ENCODE assay signal across 8 mouse cellular contexts in the genomic region with DNA sequence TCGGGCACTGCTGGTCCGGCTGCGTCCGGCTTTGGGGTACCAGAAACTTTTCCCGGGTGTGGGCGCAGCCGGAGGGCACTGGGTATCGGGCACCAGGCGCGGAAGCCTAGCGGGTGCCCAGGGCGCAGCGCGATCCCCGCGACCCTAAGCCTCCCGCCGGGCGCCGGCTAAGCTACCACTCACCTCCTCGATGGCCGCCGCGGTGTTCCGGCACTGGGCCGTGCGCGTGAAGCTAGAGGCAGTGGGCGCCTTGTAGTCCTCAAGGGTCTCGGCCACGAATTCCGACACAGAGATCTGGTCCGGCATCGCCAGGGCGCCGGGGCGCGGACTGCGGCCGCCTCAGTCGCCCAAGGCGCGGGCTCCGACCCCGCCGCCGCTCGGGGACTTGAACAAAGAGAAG.
DNase-seq lines count a peak whose midpoint lies in the region; ATAC-seq and TF ChIP-seq lines count a peak whose summit lies in the region.
"Not testable (repeated sequence)": the region's sequence is repeated elsewhere in the genome, so short reads cannot be mapped to it uniquely, and the experiment has no call there.

No protein-coding gene starts in this region.

- not testable (repeated sequence) for H3K27ac ChIP-seq in forebrain, embryonic 11.5 days (ENCODE audit: low read depth, low read length); heart, embryonic 14.5 days (replicated peaks in 1 of 2; ENCODE audit: control insufficient read depth in 1 of 2, insufficient read depth in 1 of 2, low read depth in 2 of 2, low read length in 2 of 2); hindbrain, postnatal 0 days; liver, embryonic 16.5 days (ENCODE audit: low read length); midbrain, embryonic 16.5 days (ENCODE audit: low read length); stomach, embryonic 16.5 days (ENCODE audit: low read length)
- H3K27ac ChIP-seq in limb, embryonic 10.5 days: peak overlapping the region; percentile 82

- DNase-seq in embryo, embryonic 10 days (ENCODE audit: low spot score): peak; percentile 8
- peak; percentile 49 for DNase-seq in forebrain, embryonic 11.5 days (ENCODE audit: low spot score)
- DNase-seq in hindbrain, postnatal 0 days (ENCODE audit: low spot score): peak; percentile 1
- DNase-seq in limb, embryonic 10.5 days (ENCODE audit: low spot score): peak; percentile 41

- H3K27me3 ChIP-seq in forebrain, embryonic 11.5 days (ENCODE audit: control insufficient read depth, insufficient read depth, low read length); heart, embryonic 14.5 days (ENCODE audit: control insufficient read depth, insufficient read depth, low read length); hindbrain, postnatal 0 days (ENCODE audit: insufficient read depth, low read length); limb, embryonic 10.5 days (ENCODE audit: low read depth, poor library complexity, severe bottlenecking); liver, embryonic 16.5 days (ENCODE audit: control insufficient read depth, insufficient read depth, low read depth, low read length); midbrain, embryonic 16.5 days (ENCODE audit: control insufficient read depth, insufficient read depth, low read depth, low read length); stomach, embryonic 16.5 days (ENCODE audit: control insufficient read depth, insufficient read depth, low read length): not testable (repeated sequence)

- H3K4me2 ChIP-seq in forebrain, embryonic 11.5 days (ENCODE audit: low read depth, low read length, severe bottlenecking): 0 out of 2 replicates have a peak overlapping the region, but pooled peaks have one; percentile 27
- peak overlapping the region; percentile 48 for H3K4me2 ChIP-seq in heart, embryonic 14.5 days (ENCODE audit: low read length)
- peak overlapping the region; percentile 10; the same call in 1 of the 2 replicates for H3K4me2 ChIP-seq in hindbrain, postnatal 0 days (ENCODE audit: low read depth, low read length)
- not testable (repeated sequence) for H3K4me2 ChIP-seq in liver, embryonic 16.5 days (ENCODE audit: low read depth, low read length)
- H3K4me2 ChIP-seq in midbrain, embryonic 16.5 days (ENCODE audit: low read length): 0 out of 2 replicates have a peak overlapping the region, but pooled peaks have one; percentile 6
- H3K4me2 ChIP-seq in stomach, embryonic 16.5 days (ENCODE audit: low read depth, low read length): peak overlapping the region; percentile 31

- not testable (repeated sequence) for ATAC-seq in forebrain, embryonic 11.5 days (replicated peaks; ENCODE audit: low FRiP score); heart, embryonic 14.5 days (ENCODE audit: insufficient number of reproducible peaks, insufficient read depth, low FRiP score, low read depth); hindbrain, postnatal 0 days; liver, embryonic 16.5 days (ENCODE audit: low read depth); midbrain, embryonic 16.5 days; stomach, embryonic 16.5 days (ENCODE audit: insufficient read depth, low FRiP score)

- H3K9me3 ChIP-seq in forebrain, embryonic 11.5 days (ENCODE audit: control insufficient read depth, low read length); heart, embryonic 14.5 days (ENCODE audit: control insufficient read depth, low read length); hindbrain, postnatal 0 days (ENCODE audit: low read length); limb, embryonic 10.5 days (replicated peaks); liver, embryonic 16.5 days (replicated peaks; ENCODE audit: control insufficient read depth, low read length); midbrain, embryonic 16.5 days (replicated peaks; ENCODE audit: control insufficient read depth, low read length, poor library complexity, severe bottlenecking); stomach, embryonic 16.5 days (replicated peaks; ENCODE audit: control insufficient read depth, low read length): not testable (repeated sequence)

- not testable (repeated sequence) for H3K4me1 ChIP-seq in forebrain, embryonic 11.5 days (replicated peaks; ENCODE audit: control insufficient read depth, insufficient read depth, low read length); heart, embryonic 14.5 days (ENCODE audit: control insufficient read depth in 2 of 2, insufficient read depth in 2 of 2, low read length in 2 of 2); hindbrain, postnatal 0 days (ENCODE audit: insufficient read depth, low read length); limb, embryonic 10.5 days; liver, embryonic 16.5 days (ENCODE audit: control insufficient read depth, low read depth, low read length); midbrain, embryonic 16.5 days (ENCODE audit: control insufficient read depth, insufficient read depth, low read length); stomach, embryonic 16.5 days (ENCODE audit: control insufficient read depth, insufficient read depth, low read length)

- no CpG with 5 or more reads among the region's 48 CpGs for WGBS in forebrain, embryonic 11.5 days
- 1% methylated on average over 25 of the region's 48 CpGs for whole genome bisulfite sequencing in heart, embryonic 14.5 days
- WGBS in hindbrain, postnatal 0 days: 4% methylated on average over 17 of the region's 48 CpGs
- WGBS in limb, embryonic 10.5 days: under 1% methylated on average over 26 of the region's 48 CpGs
- WGBS in liver, embryonic 16.5 days (ENCODE audit: insufficient replicate concordance): 0% methylated on average over 21 of the region's 48 CpGs
- WGBS in midbrain, embryonic 16.5 days: 2% methylated on average over 21 of the region's 48 CpGs
- WGBS in stomach, embryonic 16.5 days: 2% methylated on average over 26 of the region's 48 CpGs

- peak overlapping the region; percentile 39; the same call in 1 of the 2 replicates for H3K9ac ChIP-seq in forebrain, embryonic 11.5 days (ENCODE audit: low read length)
- H3K9ac ChIP-seq in heart, embryonic 14.5 days (ENCODE audit: low read length): peak overlapping the region; percentile 68
- not testable (repeated sequence) for H3K9ac ChIP-seq in hindbrain, postnatal 0 days (replicated peaks; ENCODE audit: low read length); liver, embryonic 16.5 days (ENCODE audit: low read depth, low read length)
- H3K9ac ChIP-seq in midbrain, embryonic 16.5 days (ENCODE audit: low read depth, low read length): 0 out of 2 replicates have a peak overlapping the region, but pooled peaks have one; percentile 14
- peak overlapping the region; percentile 60 for H3K9ac ChIP-seq in stomach, embryonic 16.5 days (ENCODE audit: low read length)

- not testable (repeated sequence) for H3K36me3 ChIP-seq in forebrain, embryonic 11.5 days (ENCODE audit: control insufficient read depth, insufficient read depth, low read length); heart, embryonic 14.5 days (ENCODE audit: control insufficient read depth, insufficient read depth, low read length); hindbrain, postnatal 0 days (ENCODE audit: insufficient read depth, low read length); limb, embryonic 10.5 days; liver, embryonic 16.5 days (ENCODE audit: control insufficient read depth, insufficient read depth); midbrain, embryonic 16.5 days (ENCODE audit: control insufficient read depth, insufficient read depth, low read length); stomach, embryonic 16.5 days (ENCODE audit: control insufficient read depth, insufficient read depth, low read length)

- not testable (repeated sequence) for TF ChIP-seq CTCF in hindbrain, postnatal 0 days (IDR thresholded peaks at IDR 0.05; ENCODE audit: low read depth)

- peak overlapping the region; percentile 33 for H3K4me3 ChIP-seq in forebrain, embryonic 11.5 days (ENCODE audit: low read depth, low read length)
- peak overlapping the region; percentile 42 to 55 for H3K4me3 ChIP-seq in heart, embryonic 14.5 days (ENCODE audit: control insufficient read depth in 1 of 2, insufficient read depth in 1 of 2, low read depth in 1 of 2, low read length in 2 of 2)
- peak overlapping the region; percentile 31 for H3K4me3 ChIP-seq in hindbrain, postnatal 0 days (ENCODE audit: low read length)
- peak overlapping the region; percentile 55 for H3K4me3 ChIP-seq in limb, embryonic 10.5 days
- H3K4me3 ChIP-seq in liver, embryonic 16.5 days (ENCODE audit: low read depth, low read length): peak overlapping the region; percentile 31; the same call in 1 of the 2 replicates
- H3K4me3 ChIP-seq in midbrain, embryonic 16.5 days (ENCODE audit: low read depth, low read length): peak overlapping the region; percentile 37
- H3K4me3 ChIP-seq in stomach, embryonic 16.5 days (replicated peaks; ENCODE audit: low read length): peak overlapping the region; percentile 46
